Mouse (Mus musculus): ENCODE results near the gene Ccr3.
"Not testable (repeated sequence)": the region's sequence is repeated elsewhere in the genome, so short reads cannot be mapped to it uniquely, and the experiment has no call there.

Gene Ccr3

DNA sequence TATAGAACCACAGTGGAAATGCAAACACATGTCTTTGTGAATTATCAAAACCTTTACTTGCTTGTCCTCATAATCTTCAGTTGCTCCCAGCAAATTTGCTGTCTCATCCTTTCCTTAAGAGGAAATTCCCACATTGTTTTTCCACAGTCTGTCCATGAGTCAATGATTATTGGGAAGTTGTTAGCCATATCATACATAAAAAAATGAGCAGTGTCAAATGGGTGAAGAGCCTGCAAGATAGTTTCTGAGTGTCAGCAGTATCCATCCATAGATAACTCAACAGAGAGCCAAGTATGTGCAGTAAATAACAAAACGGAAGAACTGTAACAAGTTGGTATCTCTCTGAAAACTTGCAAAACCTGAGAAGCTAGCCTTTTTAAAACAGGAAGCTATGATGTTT lies at the start of gene Ccr3:
TSS of gene Ccr3 (plus strand) at position 301 of the 400 bp plus-strand sequence.
- DNase-seq, result no peak

DNA sequence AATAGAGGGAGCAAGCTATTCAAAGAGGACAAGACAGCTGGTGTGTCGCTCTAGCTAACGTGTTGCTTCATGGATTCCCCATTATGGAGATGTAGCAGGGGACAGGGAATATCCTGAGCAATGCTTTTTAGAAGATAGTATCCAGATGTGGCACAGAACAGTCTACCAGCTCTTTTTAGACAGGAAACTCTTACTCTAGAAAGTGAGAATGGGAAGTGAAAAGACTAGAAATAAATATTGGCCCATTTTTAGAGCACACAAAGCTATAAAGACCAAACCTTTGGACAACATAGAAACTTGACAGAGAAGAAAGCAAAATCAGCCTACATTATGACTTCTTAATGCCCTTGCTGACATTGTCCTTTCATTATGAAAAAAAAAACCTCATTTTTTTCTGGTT lies 46.1 kb upstream of the Ccr3 start:
- no peak for DNase-seq

DNA sequence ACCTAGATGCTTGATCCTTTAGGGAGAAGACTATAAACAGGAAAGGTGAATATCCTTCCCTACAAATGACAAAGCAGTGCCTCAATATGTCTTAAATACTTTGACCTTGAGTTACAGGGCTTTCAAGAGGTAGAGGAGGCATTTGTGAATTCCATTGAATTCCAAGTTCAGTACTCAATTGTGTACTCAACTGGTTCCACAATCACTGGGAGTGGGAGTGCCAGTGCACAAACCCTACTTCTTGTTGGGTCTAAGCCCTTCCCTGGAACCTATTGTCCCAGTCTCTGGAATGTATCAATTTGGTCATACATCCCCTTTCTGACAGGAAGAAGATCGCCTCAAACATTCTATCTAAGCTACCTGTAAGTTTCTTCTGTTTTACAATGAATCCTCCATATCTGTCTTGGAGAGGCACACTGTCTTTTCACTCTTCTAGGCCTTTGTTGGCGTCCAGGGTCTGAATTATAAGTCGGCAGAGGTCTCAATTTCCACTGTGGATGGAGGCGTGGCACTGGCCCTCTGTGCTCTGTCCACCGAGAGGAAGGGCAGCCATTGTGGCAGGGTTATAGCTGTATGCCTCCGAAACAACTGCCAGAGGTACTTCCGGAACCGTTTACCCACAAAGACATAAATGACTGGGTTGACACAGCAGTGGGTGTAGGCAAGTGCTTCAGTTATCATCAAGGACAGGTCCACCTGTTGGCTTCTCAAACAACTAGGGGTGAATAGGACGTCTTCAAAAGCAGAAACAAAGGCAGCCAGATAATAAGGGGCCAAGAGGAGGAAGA lies 44.7 kb upstream of the Ccr3 start:
- DNase-seq, result no peak

DNA sequence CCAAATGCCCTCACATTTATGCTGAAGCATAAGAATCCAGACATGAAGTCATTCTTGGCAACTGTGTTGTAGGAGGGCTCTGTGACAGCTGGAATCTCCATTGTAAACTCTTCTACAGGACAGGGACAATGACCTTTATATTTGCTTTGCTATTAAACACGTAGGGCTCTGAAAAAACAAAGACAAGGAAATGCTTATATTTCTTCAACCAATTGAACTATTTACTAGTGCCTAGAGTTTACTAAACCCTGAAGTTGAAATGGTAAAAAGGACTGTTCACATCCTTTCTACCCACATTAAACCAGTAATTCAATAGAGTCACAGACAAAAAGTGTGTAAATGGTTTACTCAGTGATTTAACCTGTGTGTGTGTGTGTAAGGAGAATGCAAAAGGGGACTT lies 43.5 kb upstream of the Ccr3 start, which contains the start of gene Ccr1l1:
TSS of gene Ccr1l1 (minus strand) at position 101 of the 400 bp plus-strand sequence.
- no peak for DNase-seq

DNA sequence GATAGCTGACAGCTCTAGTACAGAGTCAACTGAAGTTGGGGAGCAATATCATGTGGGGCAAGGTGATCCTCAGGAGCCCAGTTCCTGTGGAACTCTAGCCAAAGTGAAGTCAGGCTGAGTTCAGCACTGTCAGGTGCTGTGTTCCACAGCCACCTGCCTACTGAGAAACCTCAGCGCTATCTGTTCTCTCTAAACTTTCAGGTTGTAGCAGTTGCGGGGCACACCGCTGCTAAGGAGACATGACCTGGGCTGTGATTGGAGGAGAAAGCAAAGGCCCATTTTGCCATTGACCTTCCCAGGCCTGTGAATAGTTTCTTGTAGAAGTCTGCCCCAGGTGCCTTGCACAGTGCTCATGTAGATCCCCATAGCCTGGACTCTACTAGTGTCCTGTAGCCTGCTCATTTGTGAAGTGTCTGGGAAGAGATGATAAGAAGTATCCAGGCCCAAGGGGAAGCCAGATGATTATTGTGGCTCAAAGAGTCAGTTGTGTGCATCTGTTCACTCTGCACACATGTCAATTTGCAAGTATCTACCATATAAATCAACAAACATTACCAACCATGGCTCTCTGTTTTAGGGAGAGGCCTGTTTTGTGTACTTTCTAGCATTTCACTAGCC lies 40.8 kb upstream of the Ccr3 start:
- DNase-seq, result not testable (repeated sequence)

DNA sequence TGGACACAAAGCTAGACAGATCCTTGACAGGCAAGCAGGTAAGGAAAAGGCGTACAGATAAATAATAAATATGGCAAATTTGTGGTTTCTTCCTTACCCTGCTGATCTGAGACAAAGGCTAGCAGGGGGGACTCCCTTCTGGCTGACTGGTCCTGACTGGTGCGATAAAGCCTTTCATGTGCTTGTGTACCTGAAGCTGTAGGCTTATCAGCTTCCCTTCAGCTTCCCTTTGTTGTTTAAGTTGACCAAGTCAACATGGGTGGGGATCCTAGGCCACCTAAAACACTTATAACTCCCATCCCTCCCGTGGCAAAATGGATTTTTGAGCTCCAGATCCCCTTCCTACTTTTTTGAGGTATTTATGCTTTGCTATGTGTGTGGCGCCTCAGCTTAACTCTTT lies 39.9 kb upstream of the Ccr3 start:
- DNase-seq, result no peak

DNA sequence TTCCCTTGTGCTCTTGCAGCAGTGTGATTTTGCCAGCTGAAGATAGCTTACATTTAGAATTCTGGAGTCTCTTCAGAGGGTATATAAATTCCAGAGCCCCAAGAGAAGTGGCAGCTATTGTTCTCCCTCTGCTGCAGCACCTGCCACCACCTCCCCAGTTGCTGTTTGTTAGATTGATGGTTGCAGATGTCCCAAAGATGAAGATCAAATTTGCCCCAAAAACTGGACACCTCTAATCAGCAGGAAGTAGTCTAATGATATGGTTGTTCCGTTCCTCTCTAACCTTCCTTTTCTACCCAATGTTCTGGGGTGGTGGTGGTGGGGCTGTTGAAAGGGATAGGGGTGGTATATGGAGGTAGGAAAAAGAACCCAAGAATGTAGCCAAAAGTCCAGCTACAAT lies 39.1 kb upstream of the Ccr3 start:
- DNase-seq, result no peak

DNA sequence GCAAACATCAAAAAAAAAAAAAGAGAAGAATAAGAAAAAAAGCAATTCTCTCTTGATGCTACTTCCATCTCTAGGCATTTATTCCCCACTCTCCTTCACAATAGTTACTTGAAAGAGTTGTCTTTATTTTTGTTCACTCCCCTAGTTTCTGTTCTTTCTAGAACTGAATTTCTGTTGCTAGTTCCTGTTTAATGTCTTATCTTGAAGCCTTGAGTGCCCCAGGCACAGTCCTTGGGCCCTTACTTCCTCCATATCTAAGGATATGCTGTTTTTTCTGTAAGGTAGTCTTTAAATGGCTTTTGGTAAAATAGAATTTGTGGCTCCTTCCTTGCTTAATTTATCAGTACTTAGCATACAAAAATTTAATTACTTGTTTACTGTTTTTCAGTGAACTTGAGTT lies 36.8 kb upstream of the Ccr3 start:
- no peak for DNase-seq

DNA sequence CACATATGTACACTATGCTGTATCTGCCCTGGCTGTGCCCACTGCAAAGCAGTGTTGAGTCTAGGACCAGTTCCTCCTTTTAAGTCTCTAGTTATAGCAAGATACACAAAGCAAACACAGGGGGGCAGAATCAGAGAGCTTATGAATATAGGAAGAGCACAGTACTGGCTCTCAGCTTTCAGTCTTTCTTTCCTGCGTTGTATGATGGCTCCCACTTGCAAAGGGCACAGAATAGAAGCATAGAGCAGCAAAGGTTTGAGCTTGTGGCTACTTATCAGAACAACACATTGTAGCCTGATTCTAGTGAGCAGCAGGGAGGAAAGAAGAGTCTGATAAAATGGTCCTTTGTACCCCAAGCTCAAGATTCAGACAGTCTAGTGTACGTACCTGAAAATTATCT lies 35.6 kb upstream of the Ccr3 start:
- DNase-seq, result no peak

DNA sequence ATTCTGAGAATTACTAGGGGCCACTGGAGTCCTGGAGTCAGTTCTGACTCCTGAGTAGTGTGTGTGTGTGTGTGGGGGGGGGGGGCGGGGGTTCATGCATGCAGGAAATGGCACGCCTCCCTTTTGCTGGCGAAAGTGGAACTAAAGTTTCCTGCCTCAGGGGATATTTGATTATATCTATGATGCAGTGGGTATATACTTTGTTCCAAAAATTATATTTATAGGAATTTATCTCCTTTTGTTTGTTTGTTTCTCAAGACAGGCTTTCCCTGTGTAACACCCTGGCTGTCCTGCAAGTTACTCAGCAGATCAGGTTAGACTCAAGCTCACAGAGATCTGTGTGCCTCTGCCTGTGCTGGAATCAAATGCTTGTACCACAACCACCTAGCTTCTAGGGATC lies 32.1 kb upstream of the Ccr3 start:
- DNase-seq, result no peak

DNA sequence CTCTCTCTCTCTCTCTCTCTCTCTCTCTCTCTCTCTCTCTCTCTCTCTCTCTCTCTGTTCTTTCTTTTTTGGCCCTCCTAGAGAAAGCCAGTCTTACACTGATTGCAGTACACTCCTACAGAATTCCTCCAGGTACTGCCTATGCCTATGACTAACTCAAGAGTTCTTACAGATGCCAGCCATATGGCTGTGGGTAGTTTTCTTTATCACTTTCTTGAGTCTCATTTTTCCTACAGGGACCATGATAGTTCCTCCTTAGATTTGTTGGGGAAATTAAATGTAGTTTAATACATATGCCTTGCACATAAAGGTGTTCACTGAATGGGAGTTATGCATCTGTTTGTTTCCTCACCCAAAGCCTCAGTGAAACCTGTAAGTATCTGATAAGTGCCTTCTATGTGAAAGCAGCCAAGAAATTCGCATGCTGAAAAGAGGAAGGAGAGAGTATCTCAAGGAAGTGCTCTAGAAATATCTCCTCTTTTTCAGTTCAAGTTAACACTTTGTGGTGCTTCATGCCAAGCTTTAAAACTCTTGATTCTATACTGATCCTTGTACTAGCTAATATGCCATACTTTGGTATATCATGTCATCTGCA lies 30.4 kb upstream of the Ccr3 start:
- no peak for DNase-seq

DNA sequence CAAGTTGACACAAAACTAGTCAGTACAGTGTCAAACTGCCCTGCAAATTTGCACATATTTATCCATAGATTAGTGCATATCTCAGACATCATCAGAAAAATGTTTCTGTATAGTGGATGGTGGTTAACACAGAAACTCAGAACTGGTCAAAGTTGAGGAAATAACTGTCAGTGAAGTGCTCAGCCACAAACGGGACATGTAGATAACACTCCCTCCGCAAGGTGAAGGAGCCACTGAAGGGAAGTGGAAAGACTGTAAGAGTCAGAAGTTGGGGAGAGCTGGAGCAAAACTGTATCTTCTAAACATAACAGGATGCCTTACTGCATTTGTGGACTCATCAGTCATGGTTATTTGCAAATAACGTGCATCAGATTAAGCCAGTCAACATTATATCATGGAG lies 24.1 kb upstream of the Ccr3 start:
- DNase-seq, result no peak

DNA sequence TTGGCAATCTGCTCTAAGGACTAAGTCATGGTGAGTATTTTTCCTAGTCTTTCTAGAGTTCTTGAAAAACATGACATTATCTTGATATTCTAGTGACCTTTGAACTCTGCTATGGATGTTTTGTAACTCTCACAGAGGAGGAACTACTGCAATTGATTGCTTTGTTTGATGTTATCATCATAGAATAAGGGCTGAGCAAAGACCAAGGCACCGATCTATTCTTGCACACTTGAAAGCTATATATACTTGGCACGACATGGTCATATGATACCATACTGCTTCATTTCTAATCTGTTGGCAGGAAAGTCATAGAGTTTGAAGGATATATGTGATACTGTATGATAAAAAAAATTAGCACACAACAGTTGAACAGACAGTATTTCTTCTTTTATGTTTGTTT lies 22.0 kb upstream of the Ccr3 start:
- no peak for DNase-seq

DNA sequence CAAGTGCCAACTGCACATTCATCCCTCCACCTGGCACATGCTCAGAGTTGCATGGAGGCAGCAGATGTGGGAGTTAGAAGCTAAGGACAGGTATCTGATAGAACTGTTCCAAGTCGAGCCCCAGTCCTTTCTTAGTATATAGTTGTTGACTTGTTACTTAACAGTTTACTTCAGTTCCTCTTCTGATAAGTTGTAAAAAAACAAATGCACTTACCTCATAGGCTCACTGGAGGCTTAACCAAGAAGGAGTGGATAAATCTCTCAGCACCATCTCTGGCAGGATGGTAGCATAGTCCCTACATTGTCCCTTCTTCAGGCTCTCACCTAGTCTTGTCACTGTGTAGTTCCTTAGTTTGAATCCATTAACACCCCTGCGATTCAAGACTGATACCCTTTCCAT lies 9.1 kb upstream of the Ccr3 start:
- DNase-seq, result no peak

DNA sequence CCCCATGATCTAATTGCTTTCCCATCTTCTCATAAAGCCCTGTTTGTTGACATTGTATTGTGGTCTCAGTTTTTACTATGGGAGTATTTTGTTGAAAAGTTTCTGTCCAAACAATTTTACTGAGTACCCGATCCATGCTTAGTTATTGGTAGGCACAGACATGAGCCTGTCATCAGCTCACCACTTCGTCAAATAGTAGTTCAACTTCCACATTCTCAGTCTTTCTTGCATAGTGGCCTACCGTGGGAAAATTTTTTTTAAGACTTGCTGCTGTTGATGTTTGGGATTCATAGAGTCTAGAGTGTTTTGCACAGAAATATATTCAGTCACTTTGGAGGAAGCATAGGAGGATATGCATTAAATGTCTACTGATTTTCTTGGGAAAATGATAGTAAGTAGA lies 8.5 kb upstream of the Ccr3 start:
- DNase-seq, result no peak

DNA sequence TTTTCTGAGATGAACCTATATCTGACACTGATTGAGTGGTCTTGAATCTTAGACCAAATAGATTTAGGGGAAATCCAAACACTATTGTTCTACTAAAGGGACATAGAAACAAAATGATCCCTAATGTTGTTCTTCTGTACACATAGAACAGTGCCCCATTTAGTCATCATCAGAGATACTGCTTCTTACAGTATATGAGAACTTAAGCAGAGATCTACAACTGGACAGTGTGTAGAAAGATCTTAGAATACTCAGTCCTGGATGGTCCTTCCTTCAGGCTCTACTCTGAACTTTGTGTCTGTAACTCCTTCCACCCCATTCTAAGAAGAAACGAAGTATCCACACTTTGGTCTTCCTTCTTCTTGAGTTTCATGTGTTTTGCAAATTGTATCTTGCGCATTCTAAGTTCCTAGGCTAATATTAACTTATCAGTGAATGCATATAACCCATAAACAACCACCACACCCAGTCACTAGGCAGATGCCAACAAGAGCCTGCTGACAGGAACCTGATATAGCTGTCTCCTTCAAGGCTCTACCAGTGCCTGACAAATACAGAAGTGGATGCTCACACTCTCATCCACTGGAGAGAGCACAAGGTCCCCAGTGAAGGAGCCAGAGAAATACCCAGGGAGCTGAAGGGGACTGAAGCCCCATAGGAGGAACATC lies 6.7 kb upstream of the Ccr3 start:
- DNase-seq, result no peak

DNA sequence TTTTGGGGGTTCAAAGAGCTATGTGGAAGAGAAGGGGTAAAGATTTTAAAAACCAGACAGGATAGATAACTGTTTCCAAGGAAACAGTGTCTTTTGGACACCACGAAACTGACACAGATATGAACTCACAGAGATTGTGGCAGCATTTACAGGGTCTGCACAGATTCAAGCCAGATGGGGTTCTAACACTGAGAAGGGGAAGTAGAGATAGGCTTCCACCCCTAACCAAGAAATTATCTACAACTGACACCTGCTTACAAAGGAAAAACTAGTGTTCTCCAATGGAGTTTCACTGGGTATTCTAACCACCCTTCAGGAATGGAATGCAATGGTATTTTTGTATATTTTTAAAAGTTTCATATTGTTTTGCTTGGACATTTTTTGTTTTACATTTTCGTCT lies 5.7 kb upstream of the Ccr3 start:
- DNase-seq, result no peak

DNA sequence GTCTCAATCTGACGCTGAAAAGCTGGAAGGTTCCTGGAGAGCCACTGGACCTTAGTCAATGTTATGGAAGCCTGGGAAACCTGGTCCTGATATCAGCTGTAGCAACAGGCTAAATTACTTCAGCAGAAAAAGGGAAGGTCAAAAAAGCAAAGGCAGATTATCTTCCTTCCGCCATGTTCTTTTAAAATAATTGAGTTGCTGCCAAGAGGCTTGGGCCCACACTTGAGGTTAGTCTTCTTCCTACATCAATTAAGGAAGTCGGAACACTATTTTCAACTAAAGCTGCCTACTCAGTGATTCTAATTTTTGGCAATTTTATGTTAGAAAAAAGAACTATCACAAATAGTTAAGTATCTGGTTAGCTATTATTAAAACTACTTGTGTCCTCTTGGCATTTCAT lies 1.9 kb upstream of the Ccr3 start:
- no peak for DNase-seq

DNA sequence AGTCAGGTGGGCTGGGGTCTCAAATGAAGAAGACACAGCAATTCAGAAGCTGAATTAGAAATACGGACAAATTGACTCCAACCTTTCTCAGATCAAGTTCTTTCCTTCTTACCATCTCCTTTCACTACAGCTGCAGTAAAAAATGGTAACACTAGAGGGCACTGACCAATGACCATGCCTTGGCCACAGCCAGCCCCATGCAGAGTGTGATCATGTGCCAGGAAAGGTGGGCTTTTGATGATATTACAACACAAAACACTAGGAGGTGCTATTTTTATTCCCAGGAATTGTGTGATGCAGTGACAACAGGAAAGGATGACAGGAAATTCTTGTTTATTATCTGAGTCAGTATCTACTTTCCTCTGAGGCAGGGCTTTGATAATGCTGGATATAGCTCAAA lies 11.6 kb downstream of the Ccr3 start:
- no peak for DNase-seq

DNA sequence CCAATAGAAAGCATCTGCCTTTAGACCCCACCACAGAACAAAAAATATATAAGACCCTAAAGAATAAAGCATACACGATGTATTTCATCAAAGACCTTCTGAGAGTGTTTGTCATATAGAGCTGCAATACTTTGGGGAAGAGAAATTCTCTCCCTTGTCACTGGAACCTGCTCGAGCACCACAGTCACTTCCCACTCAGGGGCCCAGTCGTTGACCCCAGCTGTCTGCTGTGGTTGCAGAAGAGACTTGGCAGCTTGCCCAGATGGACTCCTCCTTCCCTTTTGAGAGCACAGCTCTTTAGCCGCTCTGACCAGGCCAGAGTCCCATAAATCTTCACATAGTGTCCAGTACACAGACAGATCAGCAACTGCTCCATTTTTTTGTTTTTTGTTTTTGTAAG lies 15.9 kb downstream of the Ccr3 start:
- peak; percentile 2 for DNase-seq

DNA sequence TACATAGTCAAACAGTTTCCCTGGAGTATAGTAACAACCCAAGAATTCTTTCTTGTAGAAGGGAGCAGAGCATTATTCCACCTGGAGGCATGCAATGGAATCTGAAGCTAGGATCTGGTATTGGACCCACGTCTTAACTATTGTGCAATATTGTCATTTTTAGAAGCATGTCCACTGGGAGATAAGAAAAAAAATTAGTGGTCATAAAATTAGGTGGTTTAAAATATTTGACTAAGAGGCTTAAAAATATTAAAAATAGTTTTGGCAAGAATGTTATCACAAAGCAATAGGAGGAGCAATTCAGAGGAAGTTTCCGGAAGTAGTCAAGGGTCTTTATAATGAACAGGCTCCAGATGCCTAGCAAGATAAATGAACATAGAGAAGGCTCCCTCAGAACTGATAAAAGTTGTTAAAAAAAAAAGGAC lies 16.4 kb downstream of the Ccr3 start:
- DNase-seq, result no peak

DNA sequence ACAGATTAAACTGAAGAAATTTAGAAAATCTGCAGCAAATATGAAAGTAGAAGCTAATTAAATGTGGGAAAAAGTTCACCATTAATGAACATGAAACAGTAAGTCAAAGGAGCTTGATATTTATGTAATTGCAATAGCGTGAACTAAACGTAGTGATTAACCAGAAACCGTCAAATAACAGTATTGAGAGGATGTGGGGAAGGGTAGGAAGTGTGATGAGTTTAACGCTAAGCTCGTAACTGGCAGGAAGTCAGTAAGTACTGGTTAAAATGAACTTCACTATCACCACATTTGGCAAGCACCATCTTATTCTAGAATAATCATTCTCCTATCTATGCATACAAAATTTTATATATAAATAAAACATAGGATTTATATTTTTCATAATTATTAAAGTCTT lies 17.2 kb downstream of the Ccr3 start:
- DNase-seq, result no peak

DNA sequence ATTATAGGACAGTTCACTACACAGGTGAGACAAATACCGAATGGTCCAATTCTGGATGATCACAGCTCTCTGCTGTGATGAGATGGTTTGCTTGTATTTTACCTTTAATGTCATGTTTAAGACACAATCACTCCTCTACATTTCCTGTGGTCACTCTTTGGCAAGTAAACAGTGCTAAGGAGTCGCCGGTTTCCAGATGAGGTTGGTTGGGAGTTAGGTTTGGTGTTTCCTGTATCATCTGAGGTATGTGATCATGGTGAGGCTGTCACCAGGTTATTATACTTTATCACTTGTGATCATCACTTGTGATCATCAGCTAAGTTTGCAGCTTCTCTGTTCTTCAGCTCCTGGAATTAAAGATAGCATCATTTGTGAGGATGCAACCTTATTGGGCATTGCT lies 19.2 kb downstream of the Ccr3 start:
- DNase-seq, result no peak

DNA sequence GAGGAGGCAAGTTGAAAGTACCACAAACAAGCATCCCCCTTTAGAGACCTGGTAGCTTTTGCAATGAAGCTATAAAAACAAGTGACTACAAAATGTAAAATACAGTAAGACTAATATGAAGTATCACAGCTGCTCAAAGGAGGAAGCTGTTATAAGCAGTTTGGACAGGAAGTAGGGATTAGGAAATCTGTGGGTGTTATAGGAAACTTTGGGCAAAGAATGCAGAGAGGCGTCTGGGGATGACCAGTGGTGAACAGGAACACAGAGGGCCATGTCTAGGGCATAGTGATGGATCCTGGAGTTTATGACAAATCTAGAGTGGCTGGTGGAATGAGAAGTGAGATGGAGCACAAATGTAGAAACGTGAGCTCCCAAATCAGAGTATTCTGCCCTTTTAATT lies 31.8 kb downstream of the Ccr3 start:
- DNase-seq, result no peak

Data from cerebellum, adult 11-12 months (tissue).